Mouse (Mus musculus): ENCODE results near the gene Gm20388.

DNA sequence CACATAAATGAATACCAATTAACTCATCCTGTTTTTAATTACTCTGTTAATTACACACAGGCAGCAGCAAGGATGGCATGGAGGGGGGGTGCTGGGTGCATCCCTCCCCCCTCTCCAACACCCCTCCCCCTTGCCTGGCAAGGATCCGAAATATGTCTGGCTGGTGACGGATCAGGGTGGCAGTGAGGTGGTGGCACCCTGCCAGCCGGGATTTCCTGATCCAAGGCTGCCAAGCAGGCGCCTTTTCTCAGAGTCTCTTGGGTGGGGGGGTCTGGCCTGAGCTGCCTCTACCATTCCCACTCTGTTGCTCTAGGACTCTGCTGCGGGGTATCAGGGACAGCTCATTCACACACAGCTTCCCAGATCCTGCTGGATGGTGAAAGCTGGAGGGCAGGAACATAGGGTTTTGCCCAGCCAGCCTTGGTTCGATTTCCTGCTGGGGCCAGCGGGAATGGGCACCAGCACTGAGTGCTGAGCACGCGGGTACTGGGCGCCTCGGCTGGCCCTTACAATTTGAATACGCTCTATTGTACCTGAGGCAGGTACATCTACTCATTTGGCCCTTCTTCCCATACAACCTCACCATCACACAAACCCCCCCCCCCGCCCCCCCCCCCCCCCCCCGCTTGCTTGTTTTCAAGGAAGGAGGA lies 2755.2 kb downstream of the Gm20388 start:
- no peak for TF ChIP-seq POLR2A (IDR thresholded peaks at IDR 0.05; ENCODE audit: insufficient read depth, low read depth, low read length)
- no peak for TF ChIP-seq CTCF (IDR thresholded peaks at IDR 0.05; ENCODE audit: insufficient read depth, low read depth, low read length)

Data from olfactory bulb, adult 2 months (tissue).